Mouse (Mus musculus): ENCODE data around the gene Dio2.

The Dio2 gene

DNA sequence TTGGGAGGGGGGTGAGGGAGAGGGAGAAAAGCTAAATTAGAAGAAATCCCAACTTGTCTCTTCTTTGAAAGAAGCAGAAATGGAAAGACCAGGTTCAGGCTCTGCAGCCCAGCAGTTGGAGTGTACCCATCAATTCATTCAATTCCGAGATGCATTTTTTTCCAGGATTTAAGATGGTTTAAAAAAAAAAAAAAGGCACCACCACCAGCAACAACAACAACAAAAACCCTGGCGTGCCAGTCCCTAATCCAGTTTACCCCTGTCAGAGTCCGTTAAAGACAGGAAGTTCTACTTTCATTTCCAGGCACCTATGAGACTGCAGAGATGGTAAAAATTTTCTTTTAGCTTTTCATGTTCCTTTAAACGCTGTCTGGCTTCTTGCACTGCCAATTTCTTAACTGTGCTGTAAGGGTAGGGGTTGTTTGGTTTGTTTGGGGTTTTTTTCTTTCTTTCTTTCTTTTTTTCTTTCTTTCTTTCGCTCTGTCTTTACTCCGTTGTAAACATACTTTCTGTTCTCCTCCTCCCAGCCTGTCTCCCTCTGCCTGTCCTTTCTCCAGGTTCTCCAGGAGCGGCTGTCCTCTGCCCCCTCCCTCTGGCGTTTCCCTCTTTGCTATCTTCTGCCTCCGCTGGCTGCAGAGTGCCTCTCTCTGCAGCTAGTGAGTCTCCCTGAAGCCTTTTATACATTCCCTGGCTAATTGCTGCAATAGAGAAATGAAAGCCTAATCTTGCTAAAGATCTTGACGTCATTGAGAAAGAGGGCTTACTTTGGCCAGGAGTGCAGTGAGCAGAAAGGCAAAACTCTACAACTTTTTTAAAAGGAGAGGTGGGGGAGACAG lies at the start of gene Dio2:
Gene Dio2 (minus strand): TSS at position 51 of the 836 bp plus-strand sequence.
- no peak for DNase-seq

DNA sequence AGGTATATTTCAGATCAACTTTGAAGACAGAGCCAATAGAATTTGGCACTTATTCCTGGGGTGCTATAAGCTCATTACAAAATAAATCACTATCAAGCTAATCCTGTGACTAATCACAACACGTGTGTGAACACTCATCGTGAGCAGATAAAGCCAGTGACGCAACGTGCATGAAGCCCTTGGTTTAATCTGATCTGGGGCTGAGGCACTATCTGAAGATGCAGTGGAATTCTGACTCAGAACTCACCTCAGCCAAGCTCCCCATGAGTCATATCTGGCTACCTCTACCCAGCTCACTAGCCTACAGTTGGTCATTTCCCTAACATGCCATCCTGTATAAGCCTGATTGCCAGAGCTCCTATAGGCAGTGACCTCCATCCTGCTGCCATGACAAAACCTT lies 43.2 kb upstream of the Dio2 start:
- no peak for DNase-seq

GRCm38 (mm10) chr12:90744752-90745151 lies 6.5 kb upstream of the Dio2 start:
- DNase-seq, result no peak

- DNase-seq, result no peak
These were observed 5.4 kb upstream of the Dio2 start for GRCm38 (mm10) chr12:90743633-90744032.

DNA sequence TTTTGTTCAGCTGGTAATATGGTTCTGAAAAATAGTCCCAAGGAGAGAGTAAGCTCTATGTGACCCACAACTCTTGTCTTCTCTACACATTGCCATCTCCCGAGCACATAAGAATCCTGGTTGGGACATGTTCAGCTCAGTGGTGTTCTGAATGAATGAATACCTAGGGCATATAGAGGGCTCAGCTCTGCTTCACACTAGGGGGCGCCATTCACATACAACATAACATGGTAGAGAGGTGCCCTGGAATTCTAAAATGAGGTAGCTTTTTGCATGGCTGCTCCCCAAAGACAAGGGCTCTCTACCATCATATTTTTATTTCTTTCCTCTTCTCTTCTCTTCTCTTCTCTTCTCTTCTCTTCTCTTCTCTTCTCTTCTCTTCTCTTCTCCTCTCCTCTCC lies 2.2 kb upstream of the Dio2 start:
- peak; percentile 23 for DNase-seq

DNA sequence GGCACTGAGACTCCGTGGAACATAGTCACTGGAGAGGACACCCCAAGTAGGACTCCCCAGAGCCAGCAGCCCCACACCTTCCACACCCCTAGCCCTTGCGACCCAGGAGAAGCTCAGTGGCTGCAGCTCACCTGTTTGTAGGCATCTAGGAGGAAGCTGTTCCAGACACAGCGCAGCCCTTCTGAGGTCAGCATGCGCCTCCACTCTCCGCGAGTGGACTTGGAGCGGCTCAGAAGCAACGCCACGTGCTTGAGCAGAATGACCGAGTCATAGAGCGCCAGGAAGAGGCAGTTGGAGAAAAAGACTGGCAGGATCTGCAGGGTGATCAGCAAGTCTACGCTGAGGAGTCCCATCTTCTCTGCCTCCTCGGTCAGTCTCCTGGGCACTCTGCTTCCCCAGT lies 306 bp downstream of the Dio2 start:
- no peak for DNase-seq

GRCm38 (mm10) chr12:90735447-90735846 lies 2.8 kb downstream of the Dio2 start:
- no peak for DNase-seq

GRCm38 (mm10) chr12:90734503-90734902 lies 3.7 kb downstream of the Dio2 start:
- no peak for DNase-seq

DNA sequence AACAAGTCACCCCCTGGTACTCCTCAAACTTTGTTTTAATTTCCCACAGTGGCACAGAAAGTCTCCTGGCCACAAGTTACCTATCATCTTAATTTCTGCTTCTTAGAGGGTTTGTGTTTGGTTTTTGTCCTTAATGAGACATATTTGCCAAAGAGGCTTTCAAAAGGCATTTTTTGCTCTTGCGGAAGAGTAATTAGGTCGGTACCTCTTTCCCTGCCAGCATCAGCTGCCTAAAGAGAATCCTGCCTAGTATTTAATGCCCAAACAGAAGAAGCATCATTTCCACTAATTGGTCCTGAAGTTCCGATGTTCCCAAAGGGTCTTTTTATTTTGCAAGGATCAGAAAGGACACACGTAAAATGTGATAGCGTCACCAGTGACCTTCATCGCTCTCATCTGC lies 4.5 kb downstream of the Dio2 start:
- no peak for DNase-seq

GRCm38 (mm10) chr12:90729648-90730047 lies 8.6 kb downstream of the Dio2 start:
- DNase-seq, result peak; percentile 51

DNA sequence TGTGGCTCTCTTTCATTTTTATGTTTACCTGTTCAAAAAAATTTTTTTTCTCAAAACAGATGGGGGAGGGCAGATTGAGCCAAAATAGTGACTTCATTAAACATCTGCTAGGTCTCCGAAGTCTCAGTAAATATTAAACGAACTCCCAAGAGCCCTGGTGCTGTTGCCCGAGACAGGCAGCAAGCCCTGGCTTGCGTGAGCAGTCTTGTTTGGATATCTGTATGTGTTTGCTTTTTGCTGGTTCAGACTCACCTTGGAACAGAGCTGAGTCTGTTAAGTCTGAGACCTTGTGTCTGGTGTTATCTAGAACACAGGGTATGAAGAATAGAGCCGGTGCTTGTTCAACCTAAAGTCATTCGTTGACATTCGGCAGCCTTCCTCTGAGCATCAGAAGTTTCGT lies 13.1 kb downstream of the Dio2 start:
- no peak for DNase-seq

DNA sequence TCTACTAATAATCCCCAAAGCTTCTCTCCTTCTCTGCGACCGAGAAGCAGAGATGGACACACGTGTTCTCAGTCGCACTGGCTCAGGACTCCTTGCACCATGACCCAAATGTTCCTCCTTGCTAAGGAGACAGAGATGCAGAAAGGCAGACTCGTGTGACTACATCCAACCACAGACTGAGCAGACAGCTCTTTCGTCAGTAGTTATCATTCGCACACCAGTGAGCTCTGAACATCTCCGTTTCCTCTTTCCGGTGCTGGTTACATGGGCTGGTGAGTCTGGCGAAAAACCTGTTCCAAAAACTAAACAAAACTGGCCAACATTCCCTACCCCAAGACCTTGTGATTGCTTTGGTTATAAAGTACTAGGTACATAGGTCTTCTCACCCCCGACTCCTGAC lies 13.6 kb downstream of the Dio2 start:
- DNase-seq, result no peak

DNA sequence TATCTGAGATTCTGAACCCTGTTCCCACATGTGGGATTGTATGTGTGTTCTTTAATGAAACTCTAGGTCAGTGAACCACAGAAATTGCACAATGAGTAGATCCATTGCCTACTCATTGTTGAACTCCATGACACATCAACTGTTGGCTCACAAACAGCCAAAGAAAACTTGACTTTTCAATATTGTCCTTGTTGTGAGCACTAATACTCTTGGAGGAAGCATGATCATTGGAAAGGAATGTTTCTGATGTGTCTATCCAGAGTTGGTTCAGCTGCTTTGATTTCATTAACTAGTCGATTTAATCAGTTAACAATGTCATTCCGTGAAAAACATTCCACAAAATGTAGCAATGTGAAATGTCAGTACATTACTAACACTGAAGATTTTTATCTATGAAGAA lies 44.1 kb downstream of the Dio2 start:
- DNase-seq, result no peak

Data from kidney, adult 18-20 months (tissue).